Mouse (Mus musculus): ENCODE data around the gene Kctd18. TPM values are rescaled to one million over a fixed set of nuclear protein-coding genes. Genes with fewer than 3 reads are reported as not detected.

Gene Kctd18
- polyA plus RNA-seq, 1 experiment from 2014 or later: 16.8 TPM

GRCm38 (mm10) chr1:57941734-57942133, 77.0 kb downstream of the Kctd18 start:
- H3K9ac ChIP-seq: no peak overlapping the region
- H3K9me3 ChIP-seq: no peaks in the 10 kb centered on the region
- no peak overlapping the region for H3K27ac ChIP-seq
- no peak overlapping the region for H3K4me2 ChIP-seq
- H3K36me3 ChIP-seq: peaks cover 21% of the 10 kb centered on the region
- no peak for ATAC-seq (ENCODE audit: borderline replicate concordance, extremely low read depth, low FRiP score, low TSS enrichment)
- no peaks in the 10 kb centered on the region for H3K27me3 ChIP-seq
- no peak overlapping the region for H3K4me3 ChIP-seq
- WGBS: 52% methylated on average over 11 of the region's 11 CpGs
- H3K4me1 ChIP-seq: no peaks in the 10 kb centered on the region

- no peak overlapping the region for H3K9ac ChIP-seq
- H3K9me3 ChIP-seq: no peaks in the 10 kb centered on the region
- peaks cover 19% of the 10 kb centered on the region for H3K36me3 ChIP-seq
- H3K4me3 ChIP-seq: no peak overlapping the region
- 67% methylated on average over 7 of the region's 7 CpGs for WGBS
- H3K27ac ChIP-seq: no peak overlapping the region
- no peak for ATAC-seq (ENCODE audit: borderline replicate concordance, extremely low read depth, low FRiP score, low TSS enrichment)
- H3K4me2 ChIP-seq: no peak overlapping the region
- H3K27me3 ChIP-seq: no peaks in the 10 kb centered on the region
- no peaks in the 10 kb centered on the region for H3K4me1 ChIP-seq
These were observed 77.7 kb downstream of the Kctd18 start for GRCm38 (mm10) chr1:57941095-57941494.

GRCm38 (mm10) chr1:57940691-57941090, 78.1 kb downstream of the Kctd18 start:
- no peak overlapping the region for H3K4me2 ChIP-seq
- H3K36me3 ChIP-seq: peaks cover 16% of the 10 kb centered on the region; the same call in 1 of the 2 replicates
- no peaks in the 10 kb centered on the region for H3K4me1 ChIP-seq
- ATAC-seq (ENCODE audit: borderline replicate concordance, extremely low read depth, low FRiP score, low TSS enrichment): no peak
- no peak overlapping the region for H3K9ac ChIP-seq
- no peaks in the 10 kb centered on the region for H3K9me3 ChIP-seq
- H3K27ac ChIP-seq: no peak overlapping the region
- H3K4me3 ChIP-seq: no peak overlapping the region
- WGBS: 79% methylated on average over 10 of the region's 10 CpGs
- H3K27me3 ChIP-seq: no peaks in the 10 kb centered on the region

GRCm38 (mm10) chr1:57934287-57934686, 84.5 kb downstream of the Kctd18 start:
- Histone ChIP-seq H3K4me3 (no peak overlapping the region), H3K36me3 (0 out of 2 replicates have a peak, but pooled peaks cover 3% of the 10 kb centered on the region), H3K9ac (no peak overlapping the region), H3K27me3 (no peaks in the 10 kb centered on the region), H3K27ac (no peak overlapping the region), H3K4me2 (no peak overlapping the region), H3K9me3 (no peaks in the 10 kb centered on the region), H3K4me1 (no peaks in the 10 kb centered on the region)
- no peak for ATAC-seq (ENCODE audit: borderline replicate concordance, extremely low read depth, low FRiP score, low TSS enrichment)
- 60% methylated on average over 1 of the region's 1 CpGs for WGBS

GRCm38 (mm10) chr1:57918567-57918966, 100.2 kb downstream of the Kctd18 start:
- H3K4me3 ChIP-seq: no peak overlapping the region
- no peak overlapping the region for H3K27ac ChIP-seq
- 0 out of 2 replicates have a peak, but pooled peaks cover 2% of the 10 kb centered on the region for H3K36me3 ChIP-seq
- 77% methylated on average over 4 of the region's 4 CpGs for WGBS
- ATAC-seq (ENCODE audit: borderline replicate concordance, extremely low read depth, low FRiP score, low TSS enrichment): no peak
- no peaks in the 10 kb centered on the region for H3K27me3 ChIP-seq
- no peak overlapping the region for H3K4me2 ChIP-seq
- no peaks in the 10 kb centered on the region for H3K9me3 ChIP-seq
- no peak overlapping the region for H3K9ac ChIP-seq
- H3K4me1 ChIP-seq: no peaks in the 10 kb centered on the region

GRCm38 (mm10) chr1:57917342-57917741, 101.4 kb downstream of the Kctd18 start:
- no peak overlapping the region for H3K4me3 ChIP-seq
- H3K27ac ChIP-seq: no peak overlapping the region
- no peak overlapping the region for H3K4me2 ChIP-seq
- ATAC-seq (ENCODE audit: borderline replicate concordance, extremely low read depth, low FRiP score, low TSS enrichment): no peak
- no peak overlapping the region for H3K9ac ChIP-seq
- no peaks in the 10 kb centered on the region for H3K9me3 ChIP-seq
- H3K27me3 ChIP-seq: no peaks in the 10 kb centered on the region
- H3K4me1 ChIP-seq: no peaks in the 10 kb centered on the region
- WGBS: 74% methylated on average over 5 of the region's 5 CpGs
- 0 out of 2 replicates have a peak, but pooled peaks cover 2% of the 10 kb centered on the region for H3K36me3 ChIP-seq

GRCm38 (mm10) chr1:57911561-57911960, 107.2 kb downstream of the Kctd18 start:
- Histone ChIP-seq H3K9ac (no peak overlapping the region), H3K9me3 (no peaks in the 10 kb centered on the region), H3K4me1 (no peaks in the 10 kb centered on the region), H3K36me3 (peaks cover 8% of the 10 kb centered on the region; the same call in 1 of the 2 replicates), H3K4me2 (no peak overlapping the region), H3K27ac (no peak overlapping the region), H3K27me3 (no peaks in the 10 kb centered on the region), H3K4me3 (no peak overlapping the region)
- no peak for ATAC-seq (ENCODE audit: borderline replicate concordance, extremely low read depth, low FRiP score, low TSS enrichment)
- 82% methylated on average over 6 of the region's 6 CpGs for WGBS

GRCm38 (mm10) chr1:57906312-57906711, 112.4 kb downstream of the Kctd18 start:
- Histone ChIP-seq H3K27me3 (no peaks in the 10 kb centered on the region), H3K36me3 (peaks cover 15% of the 10 kb centered on the region; the same call in 1 of the 2 replicates), H3K9ac (no peak overlapping the region), H3K9me3 (no peaks in the 10 kb centered on the region), H3K27ac (peak overlapping the region; percentile 67), H3K4me1 (peaks cover 8% of the 10 kb centered on the region; the same call in 1 of the 2 replicates), H3K4me3 (no peak overlapping the region), H3K4me2 (no peak overlapping the region)
- peak; percentile 69; the same call in 1 of the 2 replicates for ATAC-seq (ENCODE audit: borderline replicate concordance, extremely low read depth, low FRiP score, low TSS enrichment)

- Histone ChIP-seq H3K4me3 (no peak overlapping the region), H3K27ac (peak overlapping the region; percentile 37), H3K4me1 (peaks cover 8% of the 10 kb centered on the region; the same call in 1 of the 2 replicates), H3K27me3 (no peaks in the 10 kb centered on the region), H3K36me3 (peaks cover 15% of the 10 kb centered on the region; the same call in 1 of the 2 replicates), H3K9ac (no peak overlapping the region), H3K9me3 (no peaks in the 10 kb centered on the region), H3K4me2 (no peak overlapping the region)
- peak; percentile 85; the same call in 1 of the 2 replicates for ATAC-seq (ENCODE audit: borderline replicate concordance, extremely low read depth, low FRiP score, low TSS enrichment)
- 46% methylated on average over 3 of the region's 3 CpGs for WGBS
These were observed 112.8 kb downstream of the Kctd18 start for GRCm38 (mm10) chr1:57905912-57906311.

Other genes with a start within 250 kb of the Kctd18 start
- gene Spats2l, start 244.8 kb downstream of the Kctd18 start, polyA plus RNA-seq (2015; fragmentation: Nextera tagmentation; extraction: Ambion mirVana): 73.7 and 79.6 TPM in 2 replicates
- 24.7 and 25.4 TPM in 2 replicates for gene Sgo2a, start 23.0 kb downstream of the Kctd18 start, polyA plus RNA-seq (2015; fragmentation: Nextera tagmentation; extraction: Ambion mirVana)
- gene Aox1, start 11.0 kb upstream of the Kctd18 start, polyA plus RNA-seq (2015; fragmentation: Nextera tagmentation; extraction: Ambion mirVana): 0.72 and 0.77 TPM in 2 replicates
- 1.3 and 1.4 TPM in 2 replicates for gene Aox3, start 94.2 kb upstream of the Kctd18 start, polyA plus RNA-seq (2015; fragmentation: Nextera tagmentation; extraction: Ambion mirVana)
- 0.02 TPM in 1 of 2 replicates, not detected in the other for gene Aox4, start 191.4 kb upstream of the Kctd18 start, polyA plus RNA-seq (2015; fragmentation: Nextera tagmentation; extraction: Ambion mirVana)

All from lung, embryonic 15.5 days (tissue).